Mouse (Mus musculus) heart, adult 2 months (tissue): Measurements from ENCODE around the gene S100a2.

ENCODE experiments used
- CTCF ChIP-seq: fragments of 200-600 bp; IDR thresholded peaks from 2 replicates; pipeline ENCODE4 v1.8.1; 2022; ENCODE audit warnings: antibody characterized with exemption, mild to moderate bottlenecking, moderate library complexity
- POLR2A ChIP-seq: fragments of 200-500 bp; IDR thresholded peaks from 2 replicates; pipeline ENCODE4 v1.6.1; 2011; ENCODE audit warnings: mild to moderate bottlenecking, low read depth, low read length, control low read depth; ENCODE audit not compliant: insufficient read depth

DNA sequence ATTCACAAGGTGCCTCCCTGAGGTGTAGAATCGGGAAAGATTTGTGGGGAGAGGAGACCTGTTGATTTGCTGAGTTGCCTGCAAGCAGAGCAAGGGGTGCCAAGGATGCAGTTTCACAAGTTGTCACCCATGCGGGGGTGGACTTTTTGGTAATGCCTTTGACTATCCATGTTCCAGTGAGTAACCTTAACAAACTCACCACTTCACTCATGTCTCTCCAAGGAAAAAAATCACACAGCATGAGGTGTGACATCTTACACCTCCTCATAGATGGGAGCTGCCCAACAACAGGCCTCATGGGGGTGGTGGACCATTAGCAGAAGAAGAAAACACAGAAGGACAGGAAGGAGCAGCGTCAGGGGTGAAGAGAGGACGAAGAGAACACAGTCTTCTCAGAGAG lies 7.5 kb upstream of the S100a2 start:
- TF ChIP-seq CTCF (no peak), POLR2A (no peak)
